Mouse (Mus musculus): Measurements from ENCODE around the gene Bag6. TPM values are rescaled to one million over a fixed set of nuclear protein-coding genes. Genes with fewer than 3 reads are reported as not detected.

Bag6 gene
- total and polyA plus RNA-seq, 3 experiments = 69.5 to 686 (median 182) TPM

DNA sequence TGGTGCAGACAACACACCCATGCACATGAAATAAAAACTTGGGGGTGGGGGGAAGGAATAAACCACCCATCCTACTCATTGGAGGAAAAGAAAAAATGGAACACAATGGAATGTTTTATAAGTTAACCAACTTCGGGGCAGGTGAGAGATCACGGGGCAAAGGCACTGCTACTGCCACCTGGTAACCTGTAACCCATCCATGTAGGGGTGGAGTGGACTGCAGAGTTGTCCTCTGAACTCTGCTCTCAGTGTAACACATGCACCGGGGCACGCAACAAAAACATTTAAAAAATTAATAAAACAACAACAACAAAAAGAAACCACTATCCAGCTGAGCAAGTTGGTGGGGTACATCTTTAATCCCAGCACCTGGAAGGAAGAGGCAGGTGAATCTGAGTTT lies 17.1 kb downstream of the Bag6 start:
- Histone ChIP-seq H3K9me3 (replicated peaks) (no peaks in the 10 kb centered on the region), H3K27me3 (ENCODE audit: insufficient read depth, low read length) (no peaks in the 10 kb centered on the region), H3K36me3 (replicated peaks) (peaks cover 98% of the 10 kb centered on the region), H3K4me3 (ENCODE audit: low read depth, low read length) (no peak overlapping the region), H3K4me1 (ENCODE audit: insufficient read depth, low read depth, low read length) (peaks cover 38% of the 10 kb centered on the region)
- no peak for DNase-seq (ENCODE audit: low spot score)
- no peak for TF ChIP-seq GATA2 (IDR thresholded peaks at IDR 0.05; ENCODE audit: borderline replicate concordance, low read depth, low read length)
- no peak for TF ChIP-seq TAL1 (conservative IDR thresholded peaks at IDR 0.05; ENCODE audit: low read depth, low read length)
- TF ChIP-seq CTCF (IDR thresholded peaks at IDR 0.05; ENCODE audit: low read depth, low read length) = no peak
- no peak for TF ChIP-seq GATA1 (IDR thresholded peaks at IDR 0.05; ENCODE audit: borderline replicate concordance, low read length)
- no peak for TF ChIP-seq POLR2AphosphoS5 (IDR thresholded peaks at IDR 0.05; ENCODE audit: insufficient replicate concordance, low read depth, low read length)
- ATAC-seq (ENCODE audit: extremely low read depth, insufficient number of reproducible peaks, low FRiP score, poor library complexity, severe bottlenecking) = no peak

DNA sequence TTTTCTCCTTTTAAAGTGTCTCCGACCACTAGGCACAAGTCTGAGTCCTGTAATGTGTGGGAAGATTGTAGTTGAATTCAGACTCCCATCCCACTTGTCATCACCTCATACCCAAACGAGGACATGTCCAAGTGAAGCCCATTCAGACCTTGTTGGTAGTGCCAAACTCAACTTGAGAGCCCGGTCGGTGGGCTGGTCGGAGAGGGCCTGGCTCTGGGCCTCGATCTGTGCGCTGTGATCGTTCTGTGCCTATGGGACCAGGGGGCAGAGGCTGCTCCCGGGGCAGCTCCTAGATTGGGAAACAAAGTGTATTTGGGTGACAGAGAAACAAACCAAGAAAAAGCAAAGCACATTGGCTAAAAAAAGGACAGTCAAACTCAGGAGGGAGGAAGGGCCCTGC lies 18.1 kb downstream of the Bag6 start:
- ATAC-seq (ENCODE audit: extremely low read depth, insufficient number of reproducible peaks, low FRiP score, poor library complexity, severe bottlenecking) (no peak), DNase-seq (ENCODE audit: low spot score) (no peak)
- peaks cover 98% of the 10 kb centered on the region for H3K36me3 ChIP-seq (replicated peaks)
- no peaks in the 10 kb centered on the region for H3K27me3 ChIP-seq (ENCODE audit: insufficient read depth, low read length)
- H3K4me3 ChIP-seq (ENCODE audit: low read depth, low read length) = no peak overlapping the region
- peaks cover 45% of the 10 kb centered on the region for H3K4me1 ChIP-seq (ENCODE audit: insufficient read depth, low read depth, low read length)
- TF ChIP-seq CTCF (IDR thresholded peaks at IDR 0.05; ENCODE audit: low read depth, low read length) = no peak
- TF ChIP-seq GATA2 (IDR thresholded peaks at IDR 0.05; ENCODE audit: borderline replicate concordance, low read depth, low read length) = no peak
- no peak for TF ChIP-seq GATA1 (IDR thresholded peaks at IDR 0.05; ENCODE audit: borderline replicate concordance, low read length)
- no peak for TF ChIP-seq TAL1 (conservative IDR thresholded peaks at IDR 0.05; ENCODE audit: low read depth, low read length)
- no peak for TF ChIP-seq POLR2AphosphoS5 (IDR thresholded peaks at IDR 0.05; ENCODE audit: insufficient replicate concordance, low read depth, low read length)
- no peaks in the 10 kb centered on the region for H3K9me3 ChIP-seq (replicated peaks)

GRCm38 (mm10) chr17:35153931-35154330 lies 19.0 kb downstream of the Bag6 start:
- Histone ChIP-seq H3K4me3 (ENCODE audit: low read depth, low read length) (no peak overlapping the region), H3K36me3 (replicated peaks) (peaks cover 98% of the 10 kb centered on the region), H3K27me3 (ENCODE audit: insufficient read depth, low read length) (no peaks in the 10 kb centered on the region), H3K9me3 (replicated peaks) (no peaks in the 10 kb centered on the region), H3K4me1 (ENCODE audit: insufficient read depth, low read depth, low read length) (peaks cover 47% of the 10 kb centered on the region)
- DNase-seq (ENCODE audit: low spot score) = no peak
- no peak for TF ChIP-seq TAL1 (conservative IDR thresholded peaks at IDR 0.05; ENCODE audit: low read depth, low read length)
- TF ChIP-seq CTCF (IDR thresholded peaks at IDR 0.05; ENCODE audit: low read depth, low read length) = no peak
- TF ChIP-seq GATA1 (IDR thresholded peaks at IDR 0.05; ENCODE audit: borderline replicate concordance, low read length) = no peak
- TF ChIP-seq POLR2AphosphoS5 (IDR thresholded peaks at IDR 0.05; ENCODE audit: insufficient replicate concordance, low read depth, low read length) = no peak
- TF ChIP-seq GATA2 (IDR thresholded peaks at IDR 0.05; ENCODE audit: borderline replicate concordance, low read depth, low read length) = no peak
- ATAC-seq (ENCODE audit: extremely low read depth, insufficient number of reproducible peaks, low FRiP score, poor library complexity, severe bottlenecking) = no peak

DNA sequence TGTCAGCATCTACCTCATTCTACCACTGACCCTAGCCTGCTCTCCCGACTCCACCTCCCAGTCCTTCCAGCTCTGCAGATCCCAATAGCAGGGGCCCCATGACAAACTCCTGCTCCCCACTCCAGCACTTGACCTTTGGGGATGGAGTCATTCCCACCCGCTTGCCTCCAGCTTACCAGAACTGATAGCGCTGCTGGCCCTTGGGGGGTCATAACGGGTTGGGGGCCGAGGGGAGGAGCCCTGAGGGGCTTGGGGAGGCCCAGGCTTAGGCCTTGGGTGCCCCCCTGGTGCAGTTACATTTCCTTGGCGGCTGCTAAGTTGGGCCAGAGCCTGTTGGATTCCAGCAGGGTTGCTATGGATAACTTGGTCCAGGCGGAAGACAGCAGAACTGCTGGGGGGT lies 19.6 kb downstream of the Bag6 start:
- no peak overlapping the region for H3K4me3 ChIP-seq (ENCODE audit: low read depth, low read length)
- no peak for DNase-seq (ENCODE audit: low spot score)
- H3K4me1 ChIP-seq (ENCODE audit: insufficient read depth, low read depth, low read length) = peaks cover 52% of the 10 kb centered on the region
- no peak for ATAC-seq (ENCODE audit: extremely low read depth, insufficient number of reproducible peaks, low FRiP score, poor library complexity, severe bottlenecking)
- H3K36me3 ChIP-seq (replicated peaks) = peaks cover 98% of the 10 kb centered on the region
- no peaks in the 10 kb centered on the region for H3K27me3 ChIP-seq (ENCODE audit: insufficient read depth, low read length)
- H3K9me3 ChIP-seq (replicated peaks) = no peaks in the 10 kb centered on the region
- TF ChIP-seq GATA2 (IDR thresholded peaks at IDR 0.05; ENCODE audit: borderline replicate concordance, low read depth, low read length) = no peak
- no peak for TF ChIP-seq TAL1 (conservative IDR thresholded peaks at IDR 0.05; ENCODE audit: low read depth, low read length)
- no peak for TF ChIP-seq CTCF (IDR thresholded peaks at IDR 0.05; ENCODE audit: low read depth, low read length)
- TF ChIP-seq GATA1 (IDR thresholded peaks at IDR 0.05; ENCODE audit: borderline replicate concordance, low read length) = no peak
- no peak for TF ChIP-seq POLR2AphosphoS5 (IDR thresholded peaks at IDR 0.05; ENCODE audit: insufficient replicate concordance, low read depth, low read length)

DNA sequence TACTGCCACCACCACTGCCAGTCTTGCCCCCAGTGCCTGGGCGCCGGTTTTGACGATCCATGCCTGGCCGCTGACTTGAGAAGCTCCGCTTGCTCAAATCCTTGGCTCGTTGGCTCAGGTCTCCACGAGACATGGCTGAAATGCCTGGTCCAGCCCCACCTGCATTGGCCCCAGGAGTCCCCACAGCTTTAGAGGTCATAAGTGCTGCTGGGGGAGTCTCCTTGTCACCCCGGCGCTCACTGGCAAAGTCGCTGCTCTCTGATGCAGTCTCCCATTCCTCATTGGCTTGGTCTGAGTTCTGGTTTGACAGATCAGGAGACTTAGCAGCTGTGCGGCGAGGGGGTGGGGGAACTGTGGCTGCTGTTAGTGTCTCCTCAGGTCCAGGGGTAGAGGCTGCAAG lies 20.5 kb downstream of the Bag6 start:
- ATAC-seq (ENCODE audit: extremely low read depth, insufficient number of reproducible peaks, low FRiP score, poor library complexity, severe bottlenecking) (no peak), DNase-seq (ENCODE audit: low spot score) (no peak)
- TF ChIP-seq GATA1 (IDR thresholded peaks at IDR 0.05; ENCODE audit: borderline replicate concordance, low read length) (no peak), TAL1 (conservative IDR thresholded peaks at IDR 0.05; ENCODE audit: low read depth, low read length) (no peak), POLR2AphosphoS5 (IDR thresholded peaks at IDR 0.05; ENCODE audit: insufficient replicate concordance, low read depth, low read length) (no peak), GATA2 (IDR thresholded peaks at IDR 0.05; ENCODE audit: borderline replicate concordance, low read depth, low read length) (no peak), CTCF (IDR thresholded peaks at IDR 0.05; ENCODE audit: low read depth, low read length) (no peak)
- peaks cover 55% of the 10 kb centered on the region for H3K4me1 ChIP-seq (ENCODE audit: insufficient read depth, low read depth, low read length)
- H3K9me3 ChIP-seq (replicated peaks) = no peaks in the 10 kb centered on the region
- peaks cover 98% of the 10 kb centered on the region for H3K36me3 ChIP-seq (replicated peaks)
- no peaks in the 10 kb centered on the region for H3K27me3 ChIP-seq (ENCODE audit: insufficient read depth, low read length)
- 0 out of 2 replicates have a peak overlapping the region, but pooled peaks have one; percentile 13 for H3K4me3 ChIP-seq (ENCODE audit: low read depth, low read length)

GRCm38 (mm10) chr17:35156461-35157200 lies 21.7 kb downstream of the Bag6 start:
- Histone ChIP-seq H3K9me3 (replicated peaks) (no peaks in the 10 kb centered on the region), H3K4me3 (ENCODE audit: low read depth, low read length) (no peak overlapping the region; the same call in 1 of the 2 replicates), H3K27me3 (ENCODE audit: insufficient read depth, low read length) (no peaks in the 10 kb centered on the region), H3K4me1 (ENCODE audit: insufficient read depth, low read depth, low read length) (peaks cover 66% of the 10 kb centered on the region), H3K36me3 (replicated peaks) (peaks cover 99% of the 10 kb centered on the region)
- ATAC-seq (ENCODE audit: extremely low read depth, insufficient number of reproducible peaks, low FRiP score, poor library complexity, severe bottlenecking) (no peak), DNase-seq (ENCODE audit: low spot score) (no peak)
- TF ChIP-seq CTCF (IDR thresholded peaks at IDR 0.05; ENCODE audit: low read depth, low read length) (no peak), POLR2AphosphoS5 (IDR thresholded peaks at IDR 0.05; ENCODE audit: insufficient replicate concordance, low read depth, low read length) (no peak)

Data from G1E (cell line).